Mouse (Mus musculus) cerebellum, adult 2 months (tissue): Measurements from ENCODE around the gene Caprin1.
A peak's percentile ranks its signal among the peaks of the same experiment; 100 is the strongest.

ENCODE experiments used
- CTCF ChIP-seq: fragments of 200-500 bp; IDR thresholded peaks from 2 replicates; pipeline ENCODE4 v1.5.1; 2011; ENCODE audit warnings: low read depth, mild to moderate bottlenecking, control low read depth, low read length, moderate library complexity, borderline replicate concordance; ENCODE audit not compliant: insufficient read depth
- POLR2A ChIP-seq: fragments of 200-500 bp; IDR thresholded peaks from 2 replicates; pipeline ENCODE4 v1.6.1; 2011; ENCODE audit warnings: low read length, control low read depth, borderline replicate concordance; ENCODE audit not compliant: insufficient read depth

DNA sequence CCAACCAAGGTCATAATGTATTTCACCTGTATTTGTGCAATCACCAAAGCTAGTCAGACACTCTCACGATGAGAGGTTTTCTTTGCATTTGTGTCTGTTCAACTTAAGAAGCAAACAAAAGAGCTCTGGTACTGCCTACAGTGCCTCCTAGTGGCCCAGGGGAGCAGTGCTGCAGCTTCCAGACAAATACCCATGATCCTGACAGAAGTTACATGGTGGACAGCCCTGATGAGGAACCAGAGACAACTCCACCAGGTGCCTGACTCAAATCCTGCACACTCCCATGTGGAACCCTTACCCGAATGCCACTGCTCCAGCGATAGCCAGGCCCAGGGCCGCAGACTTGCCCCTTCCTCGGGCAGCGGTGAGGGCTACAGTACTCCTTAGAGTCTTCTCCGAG is 53.5 kb downstream of the Caprin1 start:
- TF ChIP-seq CTCF (peak; percentile 74), POLR2A (no peak)
